Mouse (Mus musculus) gastrocnemius, postnatal 14 days (tissue): ENCODE results near the gene Nphp1. TPM values are rescaled to one million over a fixed set of nuclear protein-coding genes. Genes with fewer than 3 reads are reported as not detected.

Experiments
- DNase-seq: peaks from one replicate; pipeline ENCODE4 v3.0.0; 2021; ENCODE audit warnings: mixed read lengths
- intact Hi-C: fragments of 180-260 bp; cut with DNase I; formaldehyde crosslinking; loops from one replicate; pipeline ENCODE4 v1.15.1; 2025; ENCODE audit warnings: low total_unique reads
- total RNA-seq, 2 experiments: library from RNA; stranded (reverse); gene quantifications; 2 replicates each; pipeline ENCODE4 v1.2.3; 2021

The Nphp1 gene
- total RNA-seq, 2 experiments from 2014 or later, result 13.7 to 15.4 TPM

- intact Hi-C loops, result no loop called here
- no peak for DNase-seq
Observed at GRCm38 (mm10) chr2:127754113-127754512, 34.6 kb downstream of the Nphp1 start.

- intact Hi-C loops, result no loop called here
- no peak for DNase-seq
Observed at GRCm38 (mm10) chr2:127751849-127752610, 36.7 kb downstream of the Nphp1 start.

GRCm38 (mm10) chr2:127749376-127749775 lies 39.3 kb downstream of the Nphp1 start:
- no peak for DNase-seq
- intact Hi-C loops, result no loop called here

DNA sequence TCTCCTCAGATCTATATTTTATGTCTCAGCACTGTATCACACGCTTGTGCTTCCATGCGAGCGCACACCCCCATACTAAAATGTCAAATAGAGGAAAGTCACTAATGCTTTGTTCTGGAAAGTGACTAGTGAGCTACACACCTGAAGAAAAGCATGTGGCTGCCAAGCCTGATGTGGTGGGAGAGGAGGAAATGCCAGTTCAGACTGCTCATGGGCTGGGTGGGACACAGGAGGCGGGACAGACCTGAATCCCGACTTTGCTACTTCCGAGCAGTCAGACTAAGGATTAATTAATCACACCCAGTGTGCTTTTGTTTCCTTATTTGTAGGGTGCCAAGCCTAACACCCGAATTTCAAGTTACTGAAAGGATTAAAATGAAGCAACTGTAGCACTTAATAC lies 40.4 kb downstream of the Nphp1 start:
- intact Hi-C loops, result no loop called here
- DNase-seq, result no peak

DNA sequence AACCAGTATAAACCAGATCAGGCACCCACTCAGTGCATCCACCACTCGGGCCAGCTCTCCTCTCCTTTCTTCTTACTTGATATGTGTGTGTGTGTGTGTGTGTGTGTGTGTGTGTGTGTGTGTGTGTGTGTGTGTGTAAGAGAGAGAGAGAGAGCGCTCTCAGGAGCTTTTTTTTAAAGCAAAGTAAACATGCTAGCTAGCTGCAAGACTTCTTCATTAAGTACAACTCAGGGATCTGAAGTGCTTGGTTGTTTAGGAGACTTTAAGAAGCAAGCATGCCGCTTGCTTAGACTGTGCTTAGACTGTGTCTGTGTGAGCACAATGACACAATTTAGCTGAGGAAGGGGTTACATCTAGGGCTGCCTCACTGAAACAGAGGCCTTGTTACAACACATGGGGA lies 46.1 kb downstream of the Nphp1 start:
- no peak for DNase-seq
- intact Hi-C loops, result no loop called here

DNA sequence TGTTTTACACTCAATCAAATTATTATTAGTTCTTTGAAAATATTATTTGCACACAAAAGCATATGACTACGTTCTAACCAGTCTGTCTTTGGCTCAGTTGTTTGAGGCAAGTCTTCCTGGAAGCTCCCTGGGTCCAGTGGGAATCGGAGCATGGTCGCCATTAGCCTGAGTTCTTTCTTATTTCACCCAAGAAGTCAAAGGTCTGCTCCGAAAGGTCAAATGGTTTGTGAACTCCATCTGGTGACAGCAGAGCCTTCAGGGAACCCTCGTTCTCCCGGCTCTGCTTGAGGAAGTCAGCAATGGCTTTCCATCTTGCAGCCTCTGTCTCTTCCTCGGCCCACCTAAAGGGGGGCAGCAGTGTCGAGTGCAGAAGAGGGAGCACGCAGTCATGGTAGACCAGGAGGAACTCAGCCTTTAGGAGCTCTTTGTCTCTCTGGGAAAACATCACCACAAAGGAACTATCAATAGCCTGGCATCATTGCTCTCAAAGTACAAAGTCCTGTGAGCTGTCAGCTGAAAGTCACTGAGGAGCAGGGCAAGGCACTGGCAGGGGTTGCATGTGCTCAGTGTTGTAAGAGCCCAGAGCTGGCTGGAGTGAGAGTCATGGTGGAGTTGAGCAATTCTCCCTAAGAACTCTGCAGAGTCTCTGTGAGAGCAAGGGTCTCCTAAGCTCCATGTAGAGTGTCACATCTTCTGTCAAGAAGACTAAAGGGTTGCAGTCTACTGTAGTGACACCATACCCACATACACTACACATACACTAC lies 47.8 kb downstream of the Nphp1 start:
- DNase-seq, result no peak
- intact Hi-C loops, result no loop called here

DNA sequence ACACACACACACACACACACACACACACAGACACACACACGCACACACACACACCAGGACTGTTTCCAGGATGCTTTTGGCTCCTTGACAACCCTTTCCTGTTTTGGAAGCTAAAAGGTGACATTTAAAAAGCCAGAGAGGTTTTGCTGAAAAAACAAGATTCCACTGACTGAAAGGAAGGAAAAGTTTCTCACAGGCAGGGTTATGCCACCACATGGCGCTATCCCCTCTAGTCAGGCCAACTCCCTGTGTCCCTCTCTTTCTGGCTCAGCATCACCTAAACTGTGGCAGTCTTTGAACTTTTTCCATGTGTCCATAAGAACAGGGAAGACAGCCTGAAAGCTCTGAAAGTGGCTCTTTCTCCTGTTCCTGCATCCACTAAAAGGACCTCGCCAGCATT lies 50.8 kb downstream of the Nphp1 start:
- intact Hi-C loops, result no loop called here
- DNase-seq, result no peak

DNA sequence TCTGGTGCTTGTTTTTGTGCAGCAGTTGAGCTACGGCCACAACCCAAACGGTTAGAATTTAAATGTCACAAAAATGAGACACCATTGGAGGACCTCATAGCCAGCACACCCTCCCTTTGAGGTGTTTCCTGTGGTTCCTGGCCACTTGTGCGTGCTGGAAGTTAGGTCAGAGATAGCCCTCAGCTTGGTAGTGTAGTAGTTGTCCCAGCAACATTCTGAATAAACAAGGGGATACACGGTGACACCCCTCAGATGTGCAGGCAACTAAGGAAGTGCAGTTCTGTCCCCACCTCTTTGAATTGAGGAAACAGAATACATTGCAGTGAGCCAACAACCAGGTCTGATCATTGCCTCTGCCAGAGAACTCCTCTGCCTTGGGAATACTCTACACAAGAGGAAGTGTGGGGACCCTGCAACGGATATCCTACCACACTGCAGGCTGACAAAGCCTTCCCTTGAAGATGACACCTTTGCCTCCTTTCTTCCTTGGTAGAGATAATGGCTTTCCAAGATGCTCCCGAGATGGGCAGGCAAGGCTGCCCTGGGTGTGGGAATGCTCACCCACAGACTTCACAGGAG lies 52.0 kb downstream of the Nphp1 start:
- intact Hi-C loops, result no loop called here
- no peak for DNase-seq

GRCm38 (mm10) chr2:127735512-127736145 lies 53.1 kb downstream of the Nphp1 start:
- intact Hi-C loops, result no loop called here
- DNase-seq, result no peak

GRCm38 (mm10) chr2:127734889-127735288 lies 53.8 kb downstream of the Nphp1 start:
- DNase-seq, result no peak
- intact Hi-C loops, result no loop called here

DNA sequence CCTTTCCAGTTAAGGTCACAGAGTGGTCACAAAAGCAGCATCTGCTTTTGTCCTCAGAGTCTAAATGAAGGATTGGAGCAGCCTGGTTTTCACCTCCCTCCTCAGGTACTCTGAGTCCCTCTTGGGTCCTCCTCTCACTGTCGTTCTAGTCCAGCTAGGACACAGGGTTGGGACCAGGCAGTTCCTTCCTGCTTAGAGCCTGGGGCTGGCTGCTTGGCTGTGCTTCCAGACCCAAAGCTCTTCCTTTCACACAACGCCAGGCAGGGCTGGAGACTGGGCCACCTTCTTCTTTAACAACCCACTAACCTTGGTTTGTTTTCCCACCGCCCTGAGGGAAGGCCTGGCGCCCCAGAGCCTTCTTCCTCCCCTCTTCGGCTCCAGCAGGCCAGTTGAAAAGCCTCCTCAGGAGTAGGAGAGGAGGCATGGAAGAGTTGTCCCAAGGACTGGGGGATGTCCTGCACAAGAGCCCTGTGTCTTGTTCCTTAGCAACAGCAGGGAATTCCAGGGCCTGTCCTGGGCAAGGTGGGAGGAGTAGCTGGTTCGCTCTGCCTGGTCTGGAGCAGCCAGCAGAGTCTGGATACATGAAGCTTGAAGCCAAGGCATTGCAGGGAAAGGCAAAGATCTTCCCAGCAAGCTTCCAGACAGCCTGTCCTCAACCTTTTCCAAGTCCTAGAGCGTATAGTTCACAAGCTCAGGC lies 58.2 kb downstream of the Nphp1 start:
- no peak for DNase-seq
- intact Hi-C loops, result no loop called here

DNA sequence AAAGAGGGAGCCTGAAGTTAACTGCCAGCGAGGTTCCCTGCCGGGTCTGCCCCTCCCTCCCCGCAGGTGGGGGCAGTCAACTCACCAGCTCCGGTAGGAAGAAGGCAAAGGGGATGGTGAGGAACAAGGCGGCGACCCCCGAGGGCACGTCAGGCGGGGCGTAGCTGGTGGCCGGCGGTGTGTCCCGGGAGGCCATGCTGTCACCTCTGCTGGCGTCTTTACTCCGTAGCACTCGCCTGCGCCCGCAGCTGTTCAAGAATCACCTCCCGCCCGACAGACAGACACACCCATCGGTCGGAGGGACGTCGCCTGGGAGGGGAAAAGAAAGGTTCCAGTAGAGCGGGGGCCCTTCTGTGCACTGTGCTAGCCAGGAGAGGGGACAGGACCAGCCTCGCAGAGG lies 59.0 kb downstream of the Nphp1 start, which contains the start of gene Mall:
Gene Mall (minus strand): TSS at position 262 of the 400 bp plus-strand sequence.
- intact Hi-C loops, result no loop called here
- DNase-seq, result no peak

GRCm38 (mm10) chr2:127728661-127729450 lies 59.8 kb downstream of the Nphp1 start:
- intact Hi-C loops, result no loop called here
- DNase-seq, result no peak

DNA sequence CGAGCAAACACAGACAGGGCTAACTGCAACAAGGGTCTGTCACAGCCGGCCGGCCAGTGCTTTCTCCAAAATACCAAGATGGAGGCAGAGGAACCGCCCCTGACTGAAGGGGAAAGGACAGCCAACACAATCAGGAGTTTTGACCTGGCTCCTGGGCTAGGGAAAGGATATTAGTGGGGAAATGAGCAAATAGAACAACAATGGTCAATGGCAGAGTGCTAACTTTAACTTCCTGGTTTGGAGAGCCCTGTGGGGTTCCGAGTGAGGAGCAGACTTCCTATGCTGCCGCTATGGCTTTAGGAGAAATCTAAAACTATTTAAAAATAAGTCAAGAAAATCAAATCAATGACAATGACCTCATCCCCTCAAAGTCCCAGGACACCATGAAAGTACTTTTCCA lies 60.6 kb downstream of the Nphp1 start:
- DNase-seq, result no peak
- intact Hi-C loops, result no loop called here

GRCm38 (mm10) chr2:127723193-127723592 lies 65.5 kb downstream of the Nphp1 start:
- no peak for DNase-seq
- intact Hi-C loops, result no loop called here

GRCm38 (mm10) chr2:127722176-127722892 lies 66.4 kb downstream of the Nphp1 start:
- intact Hi-C loops, result no loop called here
- peak; percentile 79 for DNase-seq

GRCm38 (mm10) chr2:127718839-127719468 lies 69.7 kb downstream of the Nphp1 start:
- intact Hi-C loops, result no loop called here
- no peak for DNase-seq

GRCm38 (mm10) chr2:127714726-127715125 lies 74.0 kb downstream of the Nphp1 start:
- intact Hi-C loops, result no loop called here
- no peak for DNase-seq
